Mouse (Mus musculus): Measurements from ENCODE around the gene Dhx9. TPM values are rescaled to one million over a fixed set of nuclear protein-coding genes. Genes with fewer than 3 reads are reported as not detected.
"Not testable (repeated sequence)": the region's sequence is repeated elsewhere in the genome, so short reads cannot be mapped to it uniquely, and the experiment has no call there.

Dhx9 gene
- polyA plus RNA-seq, 1 experiment from 2014 or later, result 21.0 TPM

GRCm38 (mm10) chr1:153424770-153425584 is 62.5 kb downstream of the Dhx9 start, which contains the start of gene Shcbp1l:
TSS of gene Shcbp1l (plus strand) at chr1:153425162.
- Histone ChIP-seq H3K4me2 (ENCODE audit: low read depth) (peak within 1 kb of the TSS; percentile 97), H3K4me1 (ENCODE audit: control insufficient read depth, insufficient read depth, low read length) (peaks cover 6% of the 10 kb centered on the region; the same call in 1 of the 2 replicates), H3K9me3 (ENCODE audit: control insufficient read depth, low read length) (no peaks in the 10 kb centered on the region), H3K36me3 (ENCODE audit: control insufficient read depth, insufficient read depth, low read length) (no peaks in the 10 kb centered on the region), H3K27ac (ENCODE audit: low read depth, low read length) (no peak within 1 kb of the TSS), H3K27me3 (ENCODE audit: control insufficient read depth, insufficient read depth, low read length) (peaks cover 5% of the 10 kb centered on the region; the same call in 1 of the 2 replicates), H3K9ac (ENCODE audit: low read length) (peak within 1 kb of the TSS; percentile 53), H3K4me3 (ENCODE audit: low read depth, low read length) (peak within 1 kb of the TSS; percentile 51)
- ATAC-seq (ENCODE audit: insufficient read depth, low FRiP score, low TSS enrichment) (peak; percentile 87), DNase-seq (ENCODE audit: low spot score) (peak; percentile 72)
- 4% methylated on average over 60 of the region's 60 CpGs for WGBS

- 50% methylated on average over 12 of the region's 12 CpGs for WGBS
- Histone ChIP-seq H3K27me3 (ENCODE audit: control insufficient read depth, insufficient read depth, low read length) (peaks cover 5% of the 10 kb centered on the region; the same call in 1 of the 2 replicates), H3K9me3 (ENCODE audit: control insufficient read depth, low read length) (no peaks in the 10 kb centered on the region), H3K4me1 (ENCODE audit: control insufficient read depth, insufficient read depth, low read length) (peaks cover 6% of the 10 kb centered on the region; the same call in 1 of the 2 replicates), H3K4me3 (ENCODE audit: low read depth, low read length) (no peak overlapping the region), H3K9ac (ENCODE audit: low read length) (no peak overlapping the region), H3K4me2 (ENCODE audit: low read depth) (peak overlapping the region; percentile 97), H3K36me3 (ENCODE audit: control insufficient read depth, insufficient read depth, low read length) (no peaks in the 10 kb centered on the region), H3K27ac (ENCODE audit: low read depth, low read length) (no peak overlapping the region)
- ATAC-seq (ENCODE audit: insufficient read depth, low FRiP score, low TSS enrichment), result no peak
- DNase-seq (ENCODE audit: low spot score), result peak; percentile 14
Measured at GRCm38 (mm10) chr1:153424271-153424670, 63.2 kb downstream of the Dhx9 start.

GRCm38 (mm10) chr1:153417805-153418204 is 69.7 kb downstream of the Dhx9 start:
- DNase-seq (ENCODE audit: low spot score); H3K4me2 ChIP-seq (ENCODE audit: low read depth); H3K4me1 ChIP-seq (ENCODE audit: control insufficient read depth, insufficient read depth, low read length); H3K4me3 ChIP-seq (ENCODE audit: low read depth, low read length); H3K27ac ChIP-seq (ENCODE audit: low read depth, low read length); ATAC-seq (ENCODE audit: insufficient read depth, low FRiP score, low TSS enrichment); H3K9ac ChIP-seq (ENCODE audit: low read length); H3K36me3 ChIP-seq (ENCODE audit: control insufficient read depth, insufficient read depth, low read length); H3K27me3 ChIP-seq (ENCODE audit: control insufficient read depth, insufficient read depth, low read length); H3K9me3 ChIP-seq (ENCODE audit: control insufficient read depth, low read length): not testable (repeated sequence)
- 80% methylated on average over 4 of the region's 4 CpGs for WGBS

GRCm38 (mm10) chr1:153416271-153416832 is 71.1 kb downstream of the Dhx9 start:
- DNase-seq (ENCODE audit: low spot score); H3K4me2 ChIP-seq (ENCODE audit: low read depth); H3K27me3 ChIP-seq (ENCODE audit: control insufficient read depth, insufficient read depth, low read length); H3K27ac ChIP-seq (ENCODE audit: low read depth, low read length); H3K9ac ChIP-seq (ENCODE audit: low read length); H3K9me3 ChIP-seq (ENCODE audit: control insufficient read depth, low read length); H3K4me3 ChIP-seq (ENCODE audit: low read depth, low read length); H3K36me3 ChIP-seq (ENCODE audit: control insufficient read depth, insufficient read depth, low read length); H3K4me1 ChIP-seq (ENCODE audit: control insufficient read depth, insufficient read depth, low read length); ATAC-seq (ENCODE audit: insufficient read depth, low FRiP score, low TSS enrichment): not testable (repeated sequence)
- 81% methylated on average over 3 of the region's 3 CpGs for WGBS

- H3K4me3 ChIP-seq (ENCODE audit: low read depth, low read length); H3K27ac ChIP-seq (ENCODE audit: low read depth, low read length); H3K27me3 ChIP-seq (ENCODE audit: control insufficient read depth, insufficient read depth, low read length); H3K9ac ChIP-seq (ENCODE audit: low read length); H3K4me2 ChIP-seq (ENCODE audit: low read depth); H3K36me3 ChIP-seq (ENCODE audit: control insufficient read depth, insufficient read depth, low read length); H3K4me1 ChIP-seq (ENCODE audit: control insufficient read depth, insufficient read depth, low read length); H3K9me3 ChIP-seq (ENCODE audit: control insufficient read depth, low read length); ATAC-seq (ENCODE audit: insufficient read depth, low FRiP score, low TSS enrichment); DNase-seq (ENCODE audit: low spot score): not testable (repeated sequence)
- 78% methylated on average over 2 of the region's 5 CpGs for WGBS
Measured at GRCm38 (mm10) chr1:153415742-153416141, 71.7 kb downstream of the Dhx9 start.

GRCm38 (mm10) chr1:153414962-153415361 is 72.5 kb downstream of the Dhx9 start:
- no peak overlapping the region for H3K4me3 ChIP-seq (ENCODE audit: low read depth, low read length)
- no peaks in the 10 kb centered on the region for H3K9me3 ChIP-seq (ENCODE audit: control insufficient read depth, low read length)
- no peaks in the 10 kb centered on the region for H3K4me1 ChIP-seq (ENCODE audit: control insufficient read depth, insufficient read depth, low read length)
- no peak overlapping the region for H3K27ac ChIP-seq (ENCODE audit: low read depth, low read length)
- ATAC-seq (ENCODE audit: insufficient read depth, low FRiP score, low TSS enrichment) (no peak), DNase-seq (ENCODE audit: low spot score) (no peak)
- H3K27me3 ChIP-seq (ENCODE audit: control insufficient read depth, insufficient read depth, low read length), result no peaks in the 10 kb centered on the region
- no peaks in the 10 kb centered on the region for H3K36me3 ChIP-seq (ENCODE audit: control insufficient read depth, insufficient read depth, low read length)
- no peak overlapping the region for H3K4me2 ChIP-seq (ENCODE audit: low read depth)
- 95% methylated on average over 4 of the region's 4 CpGs for WGBS
- no peak overlapping the region for H3K9ac ChIP-seq (ENCODE audit: low read length)

GRCm38 (mm10) chr1:153414114-153414723 is 73.2 kb downstream of the Dhx9 start:
- not testable (repeated sequence) for H3K27me3 ChIP-seq (ENCODE audit: control insufficient read depth, insufficient read depth, low read length); ATAC-seq (ENCODE audit: insufficient read depth, low FRiP score, low TSS enrichment); H3K4me1 ChIP-seq (ENCODE audit: control insufficient read depth, insufficient read depth, low read length); H3K36me3 ChIP-seq (ENCODE audit: control insufficient read depth, insufficient read depth, low read length); H3K4me3 ChIP-seq (ENCODE audit: low read depth, low read length); H3K9ac ChIP-seq (ENCODE audit: low read length); H3K27ac ChIP-seq (ENCODE audit: low read depth, low read length); DNase-seq (ENCODE audit: low spot score); H3K9me3 ChIP-seq (ENCODE audit: control insufficient read depth, low read length); H3K4me2 ChIP-seq (ENCODE audit: low read depth)
- 91% methylated on average over 24 of the region's 24 CpGs for WGBS

GRCm38 (mm10) chr1:153413397-153414020 is 74.0 kb downstream of the Dhx9 start:
- H3K4me2 ChIP-seq (ENCODE audit: low read depth); H3K9ac ChIP-seq (ENCODE audit: low read length); H3K27ac ChIP-seq (ENCODE audit: low read depth, low read length); ATAC-seq (ENCODE audit: insufficient read depth, low FRiP score, low TSS enrichment); H3K4me3 ChIP-seq (ENCODE audit: low read depth, low read length); DNase-seq (ENCODE audit: low spot score); H3K9me3 ChIP-seq (ENCODE audit: control insufficient read depth, low read length); H3K27me3 ChIP-seq (ENCODE audit: control insufficient read depth, insufficient read depth, low read length); H3K36me3 ChIP-seq (ENCODE audit: control insufficient read depth, insufficient read depth, low read length); H3K4me1 ChIP-seq (ENCODE audit: control insufficient read depth, insufficient read depth, low read length): not testable (repeated sequence)
- 87% methylated on average over 13 of the region's 13 CpGs for WGBS
